Mouse (Mus musculus): ENCODE measurements around the gene Etl4.
"Not testable (repeated sequence)": the region's sequence is repeated elsewhere in the genome, so short reads cannot be mapped to it uniquely, and the experiment has no call there.

The Etl4 gene

GRCm38 (mm10) chr2:20294596-20294995, 385.0 kb downstream of the Etl4 start:
- DNase-seq (ENCODE audit: low read depth, low spot score): no peak

GRCm38 (mm10) chr2:20302517-20302916, 392.9 kb downstream of the Etl4 start:
- DNase-seq (ENCODE audit: low read depth, low spot score): no peak

- no peak for DNase-seq (ENCODE audit: low read depth, low spot score)
These were observed 415.4 kb downstream of the Etl4 start for GRCm38 (mm10) chr2:20324954-20325353.

GRCm38 (mm10) chr2:20336176-20336575, 426.6 kb downstream of the Etl4 start:
- DNase-seq (ENCODE audit: low read depth, low spot score): no peak

- no peak for DNase-seq (ENCODE audit: low read depth, low spot score)
These were observed 429.6 kb downstream of the Etl4 start for GRCm38 (mm10) chr2:20339016-20339734.

GRCm38 (mm10) chr2:20339919-20340318, 430.3 kb downstream of the Etl4 start:
- no peak for DNase-seq (ENCODE audit: low read depth, low spot score)

GRCm38 (mm10) chr2:20346873-20347272, 437.3 kb downstream of the Etl4 start:
- DNase-seq (ENCODE audit: low read depth, low spot score): no peak

- no peak for DNase-seq (ENCODE audit: low read depth, low spot score)
These were observed 439.7 kb downstream of the Etl4 start for GRCm38 (mm10) chr2:20349268-20349667.

- DNase-seq (ENCODE audit: low read depth, low spot score): no peak
These were observed 443.2 kb downstream of the Etl4 start for GRCm38 (mm10) chr2:20352796-20353195.

- DNase-seq (ENCODE audit: low read depth, low spot score): no peak
These were observed 467.4 kb downstream of the Etl4 start for GRCm38 (mm10) chr2:20377026-20377425.

GRCm38 (mm10) chr2:20380874-20381273, 471.3 kb downstream of the Etl4 start:
- DNase-seq (ENCODE audit: low read depth, low spot score): not testable (repeated sequence)

- DNase-seq (ENCODE audit: low read depth, low spot score): no peak
These were observed 484.5 kb downstream of the Etl4 start for GRCm38 (mm10) chr2:20394083-20394482.

GRCm38 (mm10) chr2:20396978-20397377, 487.4 kb downstream of the Etl4 start:
- DNase-seq (ENCODE audit: low read depth, low spot score): no peak

- DNase-seq (ENCODE audit: low read depth, low spot score): no peak
These were observed 491.0 kb downstream of the Etl4 start for GRCm38 (mm10) chr2:20400556-20400955.

GRCm38 (mm10) chr2:20404395-20404794, 494.8 kb downstream of the Etl4 start:
- no peak for DNase-seq (ENCODE audit: low read depth, low spot score)

GRCm38 (mm10) chr2:20407101-20407500, 497.5 kb downstream of the Etl4 start:
- no peak for DNase-seq (ENCODE audit: low read depth, low spot score)

- DNase-seq (ENCODE audit: low read depth, low spot score): no peak
These were observed 505.3 kb downstream of the Etl4 start for GRCm38 (mm10) chr2:20414856-20415255.

- DNase-seq (ENCODE audit: low read depth, low spot score): no peak
These were observed 507.5 kb downstream of the Etl4 start for GRCm38 (mm10) chr2:20416934-20417614.

- no peak for DNase-seq (ENCODE audit: low read depth, low spot score)
These were observed 508.4 kb downstream of the Etl4 start for GRCm38 (mm10) chr2:20417998-20418397.

GRCm38 (mm10) chr2:20419975-20420374, 510.4 kb downstream of the Etl4 start:
- no peak for DNase-seq (ENCODE audit: low read depth, low spot score)

GRCm38 (mm10) chr2:20422275-20422674, 512.7 kb downstream of the Etl4 start:
- DNase-seq (ENCODE audit: low read depth, low spot score): no peak

- no peak for DNase-seq (ENCODE audit: low read depth, low spot score)
These were observed 524.1 kb downstream of the Etl4 start for GRCm38 (mm10) chr2:20433656-20434055.

GRCm38 (mm10) chr2:20435530-20435929, 526.0 kb downstream of the Etl4 start:
- DNase-seq (ENCODE audit: low read depth, low spot score): no peak

Measured in c-Kit-negative CD71-positive TER-119-positive erythroid progenitor cells, embryonic 14.5 days (primary cell).